Mouse (Mus musculus) cerebral cortex, adult 2 months (tissue): ENCODE data around the gene ccdc198.

Experiments
- WGBS: fragments of 180-500 bp; shearing (Covaris S2); methylation state at CpG from one replicate; pipeline ENCODE4 v1.1.7; 2018; 5-methylcytosine and 5-hydroxymethylcytosine counted together

ccdc198 gene

DNA sequence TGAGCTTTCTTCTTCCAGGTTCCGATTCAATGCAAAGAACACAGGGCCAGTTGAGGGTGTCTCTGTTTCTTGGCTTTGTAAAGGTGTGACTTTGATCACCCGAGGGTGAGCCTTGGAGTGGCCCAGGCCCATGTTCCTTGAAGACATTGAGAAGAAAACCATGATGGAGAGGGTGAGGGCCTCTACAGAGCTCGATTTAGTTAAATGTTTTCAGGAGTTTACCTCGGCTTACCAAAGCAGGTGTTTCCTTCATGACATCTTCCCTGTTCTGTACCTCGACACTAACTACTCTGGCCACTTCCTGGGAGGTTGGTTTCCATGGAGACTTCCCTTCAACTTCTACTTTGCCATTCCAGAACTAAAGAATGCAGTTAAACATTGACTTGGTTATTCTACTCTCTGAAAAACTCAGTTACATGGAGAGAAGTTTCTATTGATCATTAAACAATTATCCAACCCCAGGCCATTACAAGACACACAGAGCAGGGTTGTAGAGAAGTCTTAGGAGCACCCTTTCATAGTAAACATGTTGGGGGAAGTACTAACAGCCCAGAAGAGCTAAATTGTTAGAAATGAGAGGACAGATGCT lies at the start of gene ccdc198:
Gene ccdc198, minus strand, starts transcription at position 349 of the 589 bp plus-strand sequence.
- WGBS = 86% methylated on average over 5 of the region's 5 CpGs

DNA sequence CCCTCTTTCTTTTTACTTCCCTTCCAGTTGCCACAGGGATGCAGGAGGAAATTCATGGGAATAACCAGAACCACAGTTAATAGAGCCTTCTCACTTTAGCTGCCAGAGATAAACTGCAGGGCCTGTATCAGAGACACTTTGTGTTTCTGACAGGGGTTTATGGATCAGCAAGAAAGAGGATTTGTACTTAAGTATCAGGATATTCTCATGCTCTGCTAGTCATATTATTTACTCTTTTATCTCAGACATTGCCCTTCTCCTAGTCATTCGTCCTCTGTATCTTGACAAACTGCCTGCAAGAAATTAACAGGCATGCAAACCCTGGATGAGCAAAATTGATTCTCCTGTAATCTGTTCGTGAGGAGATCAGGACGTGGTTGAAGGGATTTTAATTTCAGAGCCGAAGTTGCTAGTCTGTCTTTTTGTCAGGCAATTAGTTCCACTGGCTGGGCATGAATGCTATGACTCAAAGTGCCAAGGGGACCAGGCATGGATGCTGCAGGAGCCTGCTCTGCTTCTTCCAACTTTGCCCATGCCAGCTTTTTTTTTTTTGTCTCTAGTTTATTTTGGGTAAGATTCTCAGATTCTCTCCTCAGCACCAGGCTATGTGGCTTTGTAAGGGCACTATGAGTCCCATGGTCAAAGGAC lies 48.7 kb upstream of the ccdc198 start:
- WGBS = 46% methylated on average over 4 of the region's 4 CpGs

- 90% methylated on average over 3 of the region's 3 CpGs for WGBS
Measured at GRCm38 (mm10) chr14:49290029-49290745, 44.9 kb upstream of the ccdc198 start.

DNA sequence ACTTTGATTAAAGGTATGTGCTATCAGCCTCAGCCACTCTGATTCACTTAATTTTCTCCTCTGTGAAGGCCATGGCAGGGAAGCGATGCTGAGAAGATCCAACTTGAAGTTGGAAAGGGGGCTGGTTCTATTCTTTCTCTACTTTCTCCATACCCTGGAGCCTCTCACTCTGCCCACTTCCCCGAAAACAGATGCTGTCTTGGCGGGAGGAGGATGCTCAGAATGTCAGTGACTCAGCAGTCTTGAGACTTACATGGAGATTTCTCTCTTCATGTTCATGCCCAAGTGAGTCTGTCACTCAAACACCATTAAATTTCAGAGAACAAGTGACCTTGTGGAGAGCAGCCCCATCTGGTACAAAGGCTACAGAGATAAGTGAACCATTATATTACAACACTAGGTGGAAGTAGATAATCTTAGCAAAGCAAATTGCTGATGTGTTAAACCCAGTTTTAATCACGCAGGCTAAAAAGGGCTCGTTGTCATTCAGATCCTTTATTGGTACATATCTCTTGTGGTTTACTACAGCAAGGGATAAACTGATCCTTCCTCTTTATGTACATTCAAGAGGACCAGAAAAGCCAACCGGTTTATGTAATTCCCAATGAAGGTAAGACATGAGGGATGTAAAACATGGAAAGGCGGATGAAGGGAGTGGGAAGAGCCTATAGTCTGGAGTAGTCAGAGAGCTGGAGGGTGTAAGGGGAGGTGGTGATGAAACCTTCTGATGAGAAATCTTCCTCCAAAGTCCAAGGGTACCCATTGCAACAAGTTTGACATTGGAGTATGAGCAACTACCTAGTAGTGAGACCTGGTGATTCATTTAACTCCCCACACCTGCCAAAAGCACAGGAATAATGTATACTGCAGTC lies 38.7 kb upstream of the ccdc198 start:
- 59% methylated on average over 7 of the region's 7 CpGs for WGBS

DNA sequence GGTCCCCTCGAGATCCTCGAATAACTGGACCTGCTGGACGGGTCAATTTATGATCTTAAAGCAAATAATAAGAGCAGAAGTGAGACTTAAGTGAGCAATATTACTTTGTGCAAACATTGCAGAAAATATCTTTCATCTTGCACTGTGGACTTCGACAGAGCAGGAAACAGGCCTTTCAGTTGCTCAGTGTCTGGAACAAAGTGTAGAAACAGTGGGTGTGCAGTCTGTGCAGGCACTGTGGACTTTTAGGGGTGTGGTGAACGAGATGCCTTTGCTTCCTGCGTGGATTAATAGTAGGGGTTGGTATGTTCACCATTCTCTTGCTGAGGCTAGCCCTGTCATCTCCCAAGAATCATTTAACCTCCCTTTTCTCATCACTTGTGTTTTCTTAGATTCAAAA lies 33.6 kb upstream of the ccdc198 start:
- 68% methylated on average over 6 of the region's 6 CpGs for WGBS

DNA sequence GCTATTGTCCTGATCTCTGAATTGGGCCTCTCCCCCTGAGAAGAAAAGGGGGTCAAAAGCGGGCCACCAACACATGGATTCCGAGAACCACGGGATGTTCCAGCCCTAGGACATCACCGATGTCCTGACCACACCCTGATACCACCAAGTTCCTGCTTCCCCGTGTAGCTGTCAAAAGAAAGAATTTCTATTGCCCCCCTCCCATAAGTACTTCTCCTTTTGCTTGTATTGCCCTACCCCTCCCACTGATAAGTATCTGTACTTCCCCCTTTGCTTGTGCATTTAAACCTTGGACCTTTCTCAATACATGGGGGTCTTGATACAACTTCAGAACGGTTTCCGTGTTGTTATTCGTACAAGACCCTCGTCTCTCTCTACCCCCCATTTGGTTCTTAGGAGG lies 33.2 kb upstream of the ccdc198 start:
- 91% methylated on average over 9 of the region's 9 CpGs for WGBS

GRCm38 (mm10) chr14:49277642-49278041 lies 32.4 kb upstream of the ccdc198 start:
- 87% methylated on average over 3 of the region's 3 CpGs for WGBS

DNA sequence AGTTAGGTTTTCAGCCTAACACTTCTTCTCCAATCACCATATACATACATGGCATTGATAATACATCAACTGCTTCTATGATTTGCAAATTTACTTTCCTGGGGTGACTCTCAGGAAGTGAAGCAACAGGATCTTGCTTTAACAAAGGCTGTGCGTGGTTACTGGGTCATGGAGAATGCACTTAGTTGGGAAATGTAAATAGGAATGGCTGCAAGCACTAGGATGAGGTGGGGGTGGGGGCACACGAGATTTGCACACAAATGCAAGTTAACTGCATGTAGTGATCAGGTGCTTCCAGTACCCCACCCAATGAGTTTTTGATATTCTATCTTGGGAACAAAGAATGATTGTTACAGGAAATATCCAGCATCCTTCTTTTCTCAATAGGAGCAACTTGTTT lies 30.1 kb upstream of the ccdc198 start:
- WGBS = 71% methylated on average over 2 of the region's 2 CpGs

GRCm38 (mm10) chr14:49265286-49266002 lies 20.2 kb upstream of the ccdc198 start:
- WGBS = 87% methylated on average over 5 of the region's 5 CpGs

- WGBS = 31% methylated on average over 1 of the region's 1 CpGs
Measured at GRCm38 (mm10) chr14:49241522-49241921, 3.8 kb downstream of the ccdc198 start.

DNA sequence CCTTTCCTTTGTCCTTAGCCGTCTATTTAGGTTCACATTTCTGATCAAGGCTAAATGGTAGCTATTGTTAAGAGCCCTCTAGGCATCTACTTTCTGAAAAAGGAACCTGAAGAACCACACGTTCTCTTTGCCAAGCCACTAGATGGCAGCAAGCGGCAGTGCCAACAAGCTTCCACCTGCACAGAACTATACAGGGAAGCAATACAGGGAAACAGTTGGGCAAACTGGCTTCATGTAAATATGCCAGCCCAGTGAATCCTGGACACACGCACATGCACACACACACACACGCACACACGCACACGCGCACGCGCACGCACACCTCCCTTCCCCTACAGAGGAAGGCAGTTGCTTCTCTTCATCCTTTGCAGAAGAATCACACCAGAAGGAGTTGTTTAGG lies 7.1 kb downstream of the ccdc198 start:
- WGBS = 19% methylated on average over 11 of the region's 11 CpGs

GRCm38 (mm10) chr14:49234788-49235515 lies 10.3 kb downstream of the ccdc198 start:
- WGBS = 62% methylated on average over 9 of the region's 9 CpGs

- 97% methylated on average over 3 of the region's 3 CpGs for WGBS
Measured at GRCm38 (mm10) chr14:49231845-49232244, 13.4 kb downstream of the ccdc198 start.

DNA sequence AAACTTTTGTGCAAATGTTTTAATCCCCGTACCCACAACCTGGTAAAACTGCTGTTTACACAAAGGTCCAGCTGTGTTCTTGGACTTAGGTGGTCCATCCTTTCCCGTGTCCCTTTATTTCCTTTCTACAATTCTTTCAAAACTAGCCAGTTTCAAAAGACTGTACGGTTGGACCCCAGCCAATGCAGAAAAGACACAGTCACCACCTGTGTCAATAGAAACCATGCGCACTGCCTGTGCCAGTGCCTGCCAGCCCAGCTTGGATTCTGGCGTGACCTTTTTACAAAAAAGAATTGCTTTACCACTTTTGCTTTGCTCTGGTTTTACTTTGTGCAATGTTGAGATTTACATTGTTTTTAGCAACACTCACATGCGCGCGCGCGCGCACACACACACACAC lies 18.3 kb downstream of the ccdc198 start:
- whole genome bisulfite sequencing = 77% methylated on average over 11 of the region's 11 CpGs

GRCm38 (mm10) chr14:49226471-49226870 lies 18.8 kb downstream of the ccdc198 start:
- WGBS = 72% methylated on average over 7 of the region's 7 CpGs

DNA sequence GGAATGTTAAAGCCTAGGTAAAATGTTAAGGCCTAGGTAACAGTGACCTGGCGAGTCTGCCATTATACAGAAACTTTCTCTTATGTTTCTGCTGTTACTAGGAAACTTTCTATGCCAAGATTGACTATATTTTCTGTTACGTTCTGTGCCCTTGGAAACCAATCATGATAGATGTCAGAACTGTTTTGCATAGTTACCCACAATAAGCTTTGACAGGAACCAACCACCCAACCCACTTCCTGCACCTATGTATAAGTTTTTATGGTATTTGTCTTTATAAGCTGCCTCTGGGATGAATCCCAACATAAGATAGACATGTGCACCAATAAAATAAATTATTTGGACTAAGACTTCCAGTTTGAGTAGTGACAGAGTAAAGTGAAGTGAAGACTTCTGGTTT lies 23.5 kb downstream of the ccdc198 start:
- 97% methylated on average over 2 of the region's 2 CpGs for WGBS

DNA sequence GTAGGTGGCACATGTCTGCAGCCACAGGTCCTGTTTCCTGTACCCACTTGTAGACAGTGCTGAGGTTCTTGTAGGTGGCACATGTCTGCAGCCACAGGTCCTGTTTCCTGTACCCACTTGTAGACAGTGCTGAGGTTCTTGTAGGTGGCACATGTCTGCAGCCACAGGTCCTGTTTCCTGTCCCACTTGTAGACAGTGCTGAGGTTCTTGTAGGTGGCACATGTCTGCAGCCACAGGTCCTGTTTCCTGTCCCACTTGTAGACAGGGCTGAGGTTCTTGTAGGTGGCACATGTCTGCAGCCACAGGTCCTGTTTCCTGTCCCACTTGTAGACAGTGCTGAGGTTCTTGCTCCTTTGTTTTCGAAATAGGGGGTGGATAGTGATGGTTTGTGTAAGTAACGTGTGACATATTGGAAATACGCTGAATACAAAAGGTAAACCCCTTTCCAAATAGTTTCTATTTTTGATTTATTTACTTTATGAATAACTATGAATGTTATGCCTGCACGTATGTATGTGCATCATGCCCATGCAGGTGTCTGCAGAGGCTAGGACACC lies 25.7 kb downstream of the ccdc198 start:
- 89% methylated on average over 4 of the region's 4 CpGs for WGBS

GRCm38 (mm10) chr14:49218677-49219076 lies 26.6 kb downstream of the ccdc198 start:
- WGBS = 50% methylated on average over 7 of the region's 7 CpGs

- WGBS = 72% methylated on average over 3 of the region's 3 CpGs
Measured at GRCm38 (mm10) chr14:49210215-49210614, 35.1 kb downstream of the ccdc198 start.

- 74% methylated on average over 9 of the region's 9 CpGs for WGBS
Measured at GRCm38 (mm10) chr14:49201073-49201778, 44.0 kb downstream of the ccdc198 start.
